Mouse (Mus musculus): ENCODE data around the gene Atp11a. TPM values are rescaled to one million over a fixed set of nuclear protein-coding genes. Genes with fewer than 3 reads are reported as not detected.

Gene Atp11a
- total RNA-seq, 4 experiments from 2014 or later: 52.3 to 65.7 (median 61.4) TPM

DNA sequence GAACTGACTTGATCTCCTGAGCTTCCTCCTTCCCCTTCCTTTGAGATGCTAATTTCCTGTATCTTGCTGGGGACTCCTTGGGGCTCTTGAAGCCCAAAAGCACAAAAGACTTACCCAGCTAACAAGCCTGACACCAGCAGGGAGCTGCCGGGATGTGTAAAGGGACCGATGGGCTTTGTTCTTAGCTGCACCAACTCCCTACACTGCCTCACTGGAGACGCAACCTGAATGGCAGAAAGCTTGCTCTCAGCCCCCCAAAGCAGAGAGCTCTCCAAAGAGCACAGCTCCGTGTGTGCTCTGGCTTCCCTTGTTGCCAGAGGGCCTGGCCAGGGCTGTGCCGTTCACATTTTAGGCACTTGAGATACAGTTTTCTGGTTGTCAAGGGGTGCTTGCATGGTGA is 114.6 kb downstream of the Atp11a start:
- no peak for DNase-seq (ENCODE audit: low spot score in 2 of 2)

DNA sequence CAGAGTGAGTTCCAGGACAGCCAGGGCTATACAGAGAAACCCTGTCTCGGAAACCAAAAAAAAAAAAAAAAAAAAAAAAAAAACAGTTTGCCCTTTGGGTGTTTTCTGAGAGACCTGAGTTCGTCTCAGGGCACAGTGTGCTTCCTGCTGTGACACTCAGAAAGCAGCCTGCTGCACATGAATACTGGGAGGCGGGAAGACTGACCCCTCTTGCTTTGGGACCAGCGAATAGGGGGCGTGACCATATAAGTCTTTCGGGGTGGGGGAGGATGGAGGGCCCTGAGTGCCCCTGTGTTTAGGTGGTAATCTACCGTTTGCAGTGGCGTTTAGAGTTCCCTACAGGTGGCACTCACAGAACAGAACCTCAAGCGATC is 116.2 kb downstream of the Atp11a start:
- DNase-seq (ENCODE audit: low spot score in 2 of 2): no peak

DNA sequence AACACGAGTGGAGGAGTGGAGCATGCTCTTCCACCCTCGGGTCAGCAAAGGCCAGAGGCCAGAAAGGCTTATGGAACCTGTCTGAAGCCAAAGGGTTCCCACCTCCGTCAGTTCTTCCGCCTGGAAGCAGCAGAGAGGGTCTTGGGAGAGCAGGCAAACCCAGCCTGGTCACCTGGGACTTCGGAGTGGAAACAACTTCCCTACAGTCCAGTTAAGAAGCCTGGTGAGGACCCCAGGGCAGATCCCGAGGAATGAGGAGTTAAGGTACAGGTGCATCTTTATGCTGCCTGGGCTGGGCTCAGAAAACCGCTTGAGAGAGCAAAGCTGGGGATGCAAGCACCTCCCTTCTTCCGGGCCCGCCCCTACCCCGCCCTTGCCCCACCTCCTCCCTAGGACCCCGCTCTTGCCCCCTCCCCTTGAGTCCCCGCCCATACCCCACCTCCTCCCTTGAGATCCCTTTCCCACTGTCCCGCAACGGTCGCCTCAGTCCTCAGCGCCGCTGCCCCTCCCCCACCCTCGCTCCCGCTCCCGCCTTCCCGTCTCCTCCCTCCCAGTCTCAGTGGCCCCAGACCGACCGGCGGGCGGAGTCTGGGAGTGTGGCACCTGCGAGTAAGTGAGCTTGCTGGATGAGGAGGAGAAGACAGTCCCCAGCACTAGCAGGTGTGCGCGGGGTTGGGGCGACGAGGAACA is 116.7 kb downstream of the Atp11a start, which contains the start of gene Mcf2l:
Gene Mcf2l, plus strand, starts transcription at position 450 of the 690 bp plus-strand sequence.
- no peak for DNase-seq (ENCODE audit: low spot score in 2 of 2)

DNA sequence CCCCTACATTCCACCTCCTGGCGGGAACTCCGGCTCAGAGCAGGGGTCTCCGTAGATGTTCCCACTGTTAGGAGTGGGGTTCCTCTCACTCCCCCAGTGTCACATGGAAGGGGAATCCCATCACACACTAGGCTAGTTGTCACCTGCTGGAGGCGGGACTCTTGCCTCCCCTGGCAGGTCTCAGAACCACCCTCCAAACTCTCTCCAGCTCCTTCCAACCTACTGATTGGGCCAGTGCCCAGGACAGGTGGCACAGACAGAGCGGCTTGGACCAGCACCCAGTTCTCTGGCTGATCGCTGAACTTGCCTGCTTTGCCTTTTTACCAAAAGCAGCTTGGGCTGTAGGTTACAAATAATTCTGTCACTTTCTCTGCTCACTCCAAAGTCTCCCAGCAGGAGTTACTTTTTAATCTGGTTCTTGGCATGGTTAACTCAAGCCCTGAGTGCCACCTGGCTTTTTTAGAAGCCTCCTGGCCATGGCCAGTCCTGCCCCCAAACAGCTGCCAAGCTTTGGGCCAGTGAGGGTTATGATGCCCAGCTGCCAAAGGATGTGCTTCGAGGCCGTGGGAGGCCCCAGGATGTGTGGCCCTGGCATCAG is 117.5 kb downstream of the Atp11a start:
- DNase-seq (ENCODE audit: low spot score in 2 of 2): no peak

DNA sequence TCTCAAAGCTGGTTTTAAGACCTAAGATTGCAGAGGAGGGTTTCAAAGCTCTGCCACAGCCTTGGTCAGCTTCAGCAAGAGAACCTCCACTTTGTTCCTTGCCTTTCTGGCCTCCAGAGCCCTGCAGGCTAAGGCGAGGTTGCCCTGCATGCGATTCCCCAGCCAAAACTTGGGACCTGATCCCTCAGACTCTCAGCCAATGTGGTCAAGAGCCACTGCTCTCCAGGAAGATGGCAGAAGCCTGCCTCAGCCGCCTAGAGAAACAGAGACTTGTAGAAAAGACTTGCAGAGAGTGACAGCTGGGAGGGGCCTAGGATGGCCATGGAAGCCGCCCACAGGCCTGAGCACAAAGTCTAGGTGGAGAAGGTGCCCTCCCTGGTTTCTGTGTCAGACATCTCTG is 118.2 kb downstream of the Atp11a start:
- DNase-seq (ENCODE audit: low spot score in 2 of 2): no peak

DNA sequence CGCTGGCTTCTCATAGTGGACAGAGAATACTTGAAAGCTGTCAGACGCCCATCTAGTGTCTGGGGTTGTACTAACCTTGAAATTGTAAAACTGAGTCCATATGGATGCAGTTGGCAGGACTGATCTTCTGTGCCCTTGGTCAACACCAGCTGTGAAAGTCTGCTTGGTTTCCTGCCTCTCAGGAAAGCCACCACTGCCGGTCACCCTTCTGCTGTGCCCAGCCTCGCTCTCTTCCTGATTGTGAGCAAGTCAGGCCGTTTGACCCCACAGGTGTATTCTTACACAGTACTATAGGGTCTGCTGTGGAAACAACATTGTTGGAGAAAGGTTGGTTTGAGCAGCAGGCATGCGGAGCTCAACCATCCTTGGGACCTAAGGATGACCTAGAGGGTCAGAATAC is 120.3 kb downstream of the Atp11a start:
- no peak for DNase-seq (ENCODE audit: low spot score in 2 of 2)

DNA sequence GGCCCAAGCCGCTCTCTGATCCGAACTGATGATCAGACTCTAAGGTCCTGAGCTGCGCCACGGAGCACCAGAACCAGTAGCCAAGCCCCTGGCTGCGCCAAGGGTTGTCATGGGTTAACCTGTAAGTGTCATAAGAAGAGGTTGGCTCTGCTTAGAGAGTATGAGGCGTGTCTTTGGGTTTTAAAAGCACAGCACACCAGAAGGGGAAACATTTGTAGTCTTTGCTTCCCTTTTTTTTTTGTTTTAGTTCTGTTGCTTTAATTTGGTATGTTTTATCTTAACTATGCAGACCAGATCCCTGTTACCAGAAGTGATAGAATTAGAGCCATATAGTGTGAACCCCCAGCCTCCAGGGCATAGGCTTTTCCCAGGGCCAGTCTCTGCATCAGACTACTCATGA is 123.3 kb downstream of the Atp11a start:
- DNase-seq (ENCODE audit: low spot score in 2 of 2): no peak

DNA sequence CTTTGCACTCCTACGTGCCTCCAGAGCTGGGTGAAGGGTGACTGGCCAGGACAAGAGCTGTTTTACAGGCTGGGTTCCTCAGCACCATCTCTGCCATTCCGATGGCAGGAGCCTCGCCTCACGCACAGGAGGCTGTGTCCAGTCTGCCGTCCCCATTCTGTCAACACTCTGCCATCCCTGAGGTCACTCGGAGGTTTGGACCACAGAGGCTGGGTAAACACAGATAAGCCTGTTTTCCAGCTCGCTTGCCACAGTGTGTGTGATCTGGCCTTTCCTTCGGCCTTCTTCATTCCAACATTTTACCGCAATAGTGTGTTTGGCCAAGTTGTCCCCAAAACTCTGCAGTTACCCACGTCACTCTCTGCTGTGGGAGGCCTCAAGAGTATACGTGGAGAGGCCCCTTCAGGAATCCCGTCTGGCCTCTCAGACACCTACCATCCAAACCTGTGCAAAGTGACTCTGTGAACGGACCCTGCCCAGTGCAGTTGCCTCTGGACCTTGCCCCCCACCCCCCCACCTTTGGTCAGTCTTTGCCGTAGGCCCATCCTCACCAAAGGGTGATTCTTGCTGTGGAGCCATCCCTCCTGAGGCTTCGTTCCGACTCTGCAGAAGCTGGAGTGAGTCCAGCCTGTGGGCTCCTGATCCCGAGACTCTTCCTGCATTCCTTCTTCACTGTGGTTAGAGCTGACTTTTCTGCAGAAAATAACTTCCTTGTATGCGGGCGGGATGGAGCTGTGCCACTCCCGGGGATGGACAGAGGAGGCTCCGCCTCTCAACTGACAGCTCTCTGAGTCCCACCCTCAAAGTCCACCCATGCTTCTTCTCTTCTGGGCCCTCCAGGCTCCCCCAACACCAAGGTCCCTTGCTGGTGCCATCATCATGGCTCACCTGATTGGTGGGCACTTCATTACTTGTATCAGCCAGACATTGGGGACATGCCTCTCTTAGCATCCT is 126.5 kb downstream of the Atp11a start:
- DNase-seq (ENCODE audit: low spot score in 2 of 2): no peak

DNA sequence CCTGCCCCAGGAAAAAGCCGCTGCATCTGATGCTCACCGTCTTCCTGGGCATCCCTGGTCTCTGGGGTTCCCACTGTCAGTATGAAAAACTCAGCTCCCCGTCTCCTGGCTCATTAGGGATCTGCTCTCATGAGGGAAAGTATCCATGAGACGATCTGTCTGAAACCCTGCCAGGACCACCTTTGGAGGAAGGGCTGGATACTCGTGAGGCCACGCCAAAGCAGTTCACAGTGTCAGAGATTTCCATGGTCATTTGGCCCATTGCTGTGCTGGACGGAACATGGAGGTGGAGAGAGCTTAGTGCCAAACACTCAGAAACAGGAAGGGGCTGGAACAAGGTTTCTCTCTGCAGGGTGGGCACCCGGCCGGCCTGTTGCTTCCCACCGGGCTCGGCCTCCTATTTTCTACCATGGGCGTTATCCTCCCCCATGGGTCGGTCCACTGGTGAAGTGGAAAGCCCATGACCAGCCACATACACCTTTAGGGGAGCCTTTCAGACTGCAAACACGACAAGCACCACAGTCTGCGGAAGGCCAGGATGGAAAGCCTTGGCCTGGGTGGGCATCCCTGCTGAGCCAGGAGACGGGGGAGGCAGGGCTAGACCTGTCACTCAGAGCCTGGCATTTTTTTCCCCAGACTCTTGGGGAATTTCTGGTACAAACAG is 131.1 kb downstream of the Atp11a start:
- DNase-seq (ENCODE audit: low spot score in 2 of 2): no peak

DNA sequence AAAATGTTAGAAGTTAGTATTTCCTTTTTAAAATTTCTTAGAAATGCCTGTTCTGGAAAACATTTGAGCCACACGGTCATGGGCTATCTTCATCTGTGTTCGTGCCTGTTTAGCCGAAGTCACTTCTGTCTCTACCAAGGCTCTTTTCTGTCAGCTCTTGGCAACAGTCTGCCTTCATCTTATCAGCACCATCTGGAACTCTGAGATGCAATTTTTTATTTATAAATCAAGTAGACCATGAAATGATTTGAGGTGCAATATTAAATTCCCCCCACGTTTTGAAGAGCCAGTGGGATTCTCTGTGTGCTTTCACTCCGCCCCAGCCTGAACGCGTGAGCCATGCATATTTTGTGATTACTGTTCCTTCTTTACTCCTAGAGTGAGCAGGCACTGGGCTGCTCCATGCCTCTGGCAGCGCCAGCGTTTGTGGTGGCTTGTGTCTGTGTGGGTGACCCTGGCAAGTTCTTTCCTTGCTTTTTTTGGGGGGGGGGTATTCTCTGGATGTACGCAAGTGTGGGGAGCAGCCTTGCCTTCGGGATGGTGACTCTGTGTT is 132.3 kb downstream of the Atp11a start:
- DNase-seq (ENCODE audit: low spot score in 2 of 2): no peak

DNA sequence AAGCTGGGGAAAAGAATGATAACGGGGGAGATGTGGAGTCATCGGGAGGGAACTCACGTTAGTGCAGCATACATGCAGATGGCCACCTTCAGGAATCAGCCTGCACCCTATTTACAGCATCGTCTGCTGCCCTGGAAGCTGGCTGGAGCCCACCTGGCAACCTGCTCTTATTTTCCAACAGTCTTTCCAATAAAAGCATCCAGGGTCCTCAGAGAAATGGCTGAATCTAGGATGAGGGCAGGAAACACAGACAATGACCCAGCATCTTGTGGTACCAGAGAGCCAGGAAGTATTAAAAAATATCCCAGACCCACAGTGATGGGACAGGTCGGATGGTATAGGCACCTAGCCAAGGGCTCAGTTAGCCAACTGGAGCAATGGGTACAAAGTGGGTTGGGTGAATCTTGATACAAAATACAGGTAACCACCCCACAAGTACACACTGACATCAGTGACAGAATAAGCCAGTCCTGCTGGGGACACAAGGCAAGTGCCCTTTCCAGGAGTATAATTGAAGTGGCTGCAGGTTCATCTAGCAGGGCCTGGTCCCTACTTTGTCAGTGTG is 136.2 kb downstream of the Atp11a start:
- DNase-seq (ENCODE audit: low spot score in 2 of 2): no peak

DNA sequence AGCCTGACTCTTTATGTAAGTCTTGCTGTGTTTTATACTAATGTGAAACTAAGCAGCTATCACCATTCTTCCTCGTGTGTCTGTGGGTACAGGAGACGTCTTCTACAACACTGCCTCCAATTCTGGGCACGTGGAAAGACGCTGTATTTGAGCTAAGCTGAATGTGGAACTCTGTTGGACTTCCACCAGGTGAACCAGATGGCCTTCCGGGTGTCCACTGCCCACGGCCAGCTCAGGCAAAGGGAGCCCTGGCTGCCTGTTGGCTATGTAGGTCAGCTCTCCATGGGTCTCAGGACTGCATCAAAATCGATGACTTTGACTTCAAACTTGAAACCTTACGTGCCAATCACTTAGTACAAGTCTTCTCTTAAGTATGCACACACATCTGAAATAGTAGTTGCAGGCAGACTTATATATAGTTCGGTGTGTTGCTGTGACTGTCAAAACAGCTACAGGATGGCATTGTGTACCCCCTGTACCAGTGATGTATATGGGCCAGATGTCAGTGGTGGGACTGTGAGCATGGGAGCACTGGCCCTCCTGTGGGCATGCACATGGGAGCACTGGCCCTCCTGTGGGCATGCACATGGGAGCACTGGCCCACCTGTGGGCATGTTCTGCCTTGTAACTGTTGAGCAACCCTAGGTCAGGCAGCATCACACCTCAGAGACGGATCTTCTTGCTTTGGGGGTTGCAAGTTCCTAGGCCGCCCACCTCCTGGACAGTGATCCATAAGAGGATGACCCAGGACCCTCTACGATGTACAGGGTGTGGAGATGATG is 137.2 kb downstream of the Atp11a start:
- DNase-seq (ENCODE audit: low spot score in 2 of 2): no peak

DNA sequence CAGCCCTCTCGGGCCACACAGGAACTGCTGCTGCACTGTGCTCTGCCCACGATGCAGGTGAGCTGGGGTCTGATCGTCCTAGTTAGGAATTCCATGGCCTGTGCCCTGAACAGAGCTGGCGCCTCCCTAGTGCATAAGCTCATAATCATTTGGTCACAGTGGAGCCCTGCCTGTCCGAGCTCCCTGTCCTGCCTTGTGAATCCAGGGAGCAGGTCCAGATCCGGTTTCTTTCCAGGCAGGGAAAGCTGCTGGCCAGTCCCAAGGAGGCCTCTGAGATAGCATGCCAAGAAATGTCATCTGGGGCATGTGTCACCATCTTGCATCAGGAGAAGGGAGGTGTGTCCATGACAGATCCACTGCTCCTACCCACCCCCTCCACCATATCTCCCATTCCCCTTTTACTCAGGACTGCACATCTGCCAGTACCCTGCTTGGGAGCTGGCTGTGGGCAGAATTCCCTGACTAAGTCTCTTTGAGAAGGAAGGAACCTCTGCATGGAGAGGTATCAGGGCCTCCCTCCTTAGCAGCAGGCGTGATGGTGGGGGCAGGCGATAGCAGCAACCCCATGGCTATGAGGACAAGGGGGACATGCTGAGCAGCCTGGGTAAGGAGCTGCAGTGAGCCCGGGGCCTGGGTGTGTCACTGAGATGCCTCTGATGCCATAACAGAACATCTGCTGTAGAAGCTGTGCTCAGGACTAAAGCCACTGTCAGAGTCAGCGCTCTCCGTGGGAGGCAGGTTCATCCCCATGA is 138.1 kb downstream of the Atp11a start:
- DNase-seq (ENCODE audit: low spot score in 2 of 2): no peak

DNA sequence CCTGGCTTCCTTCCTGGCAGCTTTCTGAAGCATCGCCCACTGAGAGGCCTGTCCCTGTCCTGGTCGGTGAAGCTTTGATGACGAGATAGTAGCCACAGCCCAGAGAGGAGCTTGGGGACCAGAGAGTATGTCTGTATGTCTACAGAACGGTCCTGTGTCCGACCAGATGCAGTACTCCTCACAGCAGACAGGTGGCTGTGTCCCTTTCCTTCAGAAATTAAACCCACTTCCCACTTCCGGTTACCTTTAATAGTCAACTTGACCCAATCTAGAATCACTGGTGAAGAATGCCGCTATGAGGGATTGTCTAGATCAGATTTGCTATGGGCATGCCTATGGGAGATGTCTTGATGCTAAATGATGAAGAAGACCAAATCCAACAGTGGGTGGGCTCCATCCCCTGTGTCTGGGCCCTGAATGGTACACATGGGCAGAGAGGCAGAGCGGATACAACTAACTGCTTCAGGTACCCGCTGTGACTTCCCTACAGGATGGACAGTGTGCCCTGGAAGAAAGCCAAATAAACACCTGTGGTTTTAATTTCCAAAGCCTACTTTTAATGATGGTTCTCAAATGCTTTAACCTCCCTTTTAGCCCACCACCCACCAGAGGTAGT is 138.8 kb downstream of the Atp11a start:
- DNase-seq (ENCODE audit: low spot score in 2 of 2): no peak

DNA sequence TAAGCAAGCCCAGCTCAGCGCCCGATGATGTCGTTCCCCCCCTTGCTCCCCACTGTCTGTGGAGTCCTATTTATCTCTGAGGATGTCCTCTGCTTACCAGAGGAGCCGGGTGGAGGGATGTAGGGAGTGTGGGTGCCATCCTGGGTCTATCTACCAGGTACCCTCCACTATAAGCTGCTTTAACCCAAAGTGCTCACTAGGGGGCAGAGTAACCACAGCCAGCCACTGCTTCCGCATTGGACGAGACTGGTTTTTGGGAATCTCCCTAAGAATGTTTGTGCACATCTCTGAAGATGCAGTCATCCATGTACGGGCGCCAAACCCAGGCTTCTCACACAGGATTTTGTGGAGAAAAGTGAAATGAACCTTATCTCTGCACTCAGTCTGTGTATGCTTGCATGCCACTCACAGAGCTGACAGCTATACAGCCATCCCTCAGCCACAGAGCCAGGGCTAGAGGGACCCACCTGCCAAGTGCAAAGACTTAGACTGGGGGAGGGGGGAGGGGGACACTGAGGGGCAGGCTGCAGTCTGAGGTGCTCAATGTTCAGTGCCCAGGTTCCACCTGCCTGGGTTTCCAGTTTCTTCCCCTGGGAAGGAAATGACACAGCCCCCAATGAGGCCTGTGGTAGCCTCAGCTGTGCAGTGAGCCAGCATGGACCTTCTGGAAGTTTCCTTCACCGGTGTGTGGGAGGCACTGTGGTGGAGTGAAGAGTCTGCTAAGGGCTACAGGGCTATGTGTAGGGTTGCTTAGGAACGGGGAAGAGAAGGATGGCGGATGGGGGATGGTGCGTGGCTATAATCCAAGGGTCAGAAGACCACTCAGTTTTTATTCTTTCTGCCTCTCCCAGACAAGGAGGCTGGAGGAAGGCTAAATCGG is 139.9 kb downstream of the Atp11a start:
- peak in 1 of 2 experiments; percentile 39 for DNase-seq (ENCODE audit: low spot score in 2 of 2)

DNA sequence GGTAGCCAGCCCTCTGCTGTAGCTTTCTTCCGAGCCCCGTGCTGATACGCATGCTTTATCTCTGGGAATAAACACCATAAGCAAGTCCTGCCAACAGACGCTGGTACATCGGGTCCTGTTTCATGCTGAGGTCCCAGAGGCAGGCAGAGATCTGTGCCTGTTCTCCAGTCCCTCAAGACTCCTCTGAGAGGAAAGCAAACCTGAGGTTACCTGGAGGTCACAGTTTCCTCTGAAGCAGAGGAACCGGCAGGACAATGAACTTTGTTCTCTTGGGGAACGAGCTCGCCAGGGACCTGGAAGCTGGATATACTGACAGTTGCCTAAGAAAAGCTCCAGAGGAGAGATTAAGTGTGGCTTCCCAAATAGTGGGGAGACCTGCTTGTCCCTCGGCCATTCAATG is 141.0 kb downstream of the Atp11a start:
- no peak for DNase-seq (ENCODE audit: low spot score in 2 of 2)

DNA sequence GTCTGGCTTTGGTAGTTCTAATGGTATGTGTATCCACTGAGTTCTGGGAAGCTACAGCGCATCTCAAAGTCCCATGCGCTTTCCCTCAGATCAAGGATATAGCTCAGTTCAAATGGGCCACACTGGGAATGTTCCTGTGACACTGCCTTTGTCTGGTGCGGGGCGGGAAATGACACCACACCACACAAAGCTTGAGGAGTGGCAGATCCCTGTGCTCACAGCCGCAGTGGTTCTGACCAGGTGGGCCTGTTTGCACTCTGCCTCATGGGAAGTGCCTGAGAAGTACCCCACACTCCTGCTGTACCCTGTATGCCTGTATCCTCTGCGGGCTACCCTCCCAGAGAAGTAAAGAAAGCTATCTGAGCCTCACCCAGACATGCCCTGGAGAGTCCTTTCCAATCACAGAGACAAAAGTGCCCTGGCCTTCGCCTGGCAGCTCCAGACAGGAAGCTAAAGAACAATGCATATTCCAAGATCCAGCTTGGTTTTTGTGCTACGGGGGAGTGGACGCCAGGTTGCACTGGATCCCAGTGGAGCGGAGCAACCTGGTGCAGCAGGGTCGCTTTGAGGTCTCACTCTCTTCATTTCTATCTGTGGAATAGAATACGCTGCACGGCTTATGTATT is 147.1 kb downstream of the Atp11a start:
- no peak for DNase-seq (ENCODE audit: low spot score in 2 of 2)

DNA sequence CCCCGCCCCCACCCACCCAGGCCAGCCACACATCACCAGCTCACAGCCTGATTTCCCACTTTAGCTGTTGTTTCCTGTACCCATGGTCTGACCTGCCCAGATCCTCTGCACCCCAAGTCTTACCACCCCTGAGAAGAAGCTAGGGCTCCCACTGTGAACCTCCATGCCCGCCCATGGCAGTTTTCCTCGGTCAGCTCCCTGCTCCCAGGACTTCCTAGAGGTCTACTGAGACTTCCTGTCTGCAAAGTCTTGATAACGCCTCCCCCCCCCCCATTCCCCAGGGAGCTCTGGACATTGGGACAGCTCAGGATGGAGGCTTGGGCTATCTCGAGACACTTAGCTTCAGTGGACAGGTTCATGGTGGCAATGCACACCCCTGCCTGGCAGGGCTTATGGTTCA is 148.3 kb downstream of the Atp11a start:
- DNase-seq (ENCODE audit: low spot score in 2 of 2): no peak
